Mouse (Mus musculus): Measurements from ENCODE around the gene Rnaseh2b. TPM values are rescaled to one million over a fixed set of nuclear protein-coding genes. Genes with fewer than 3 reads are reported as not detected.

Rnaseh2b gene
- polyA plus RNA-seq, 1 experiment from 2014 or later: 128 TPM

Other genes starting within 250 kb of the Rnaseh2b start
- 5.6 and 6.4 TPM in 2 replicates for gene Dleu7, start 458 bp downstream of the Rnaseh2b start, polyA plus RNA-seq (2015; fragmentation: Nextera tagmentation; extraction: Ambion mirVana)
- gene Gucy1b2, start 163.7 kb downstream of the Rnaseh2b start, polyA plus RNA-seq (2015; fragmentation: Nextera tagmentation; extraction: Ambion mirVana): 0.08 and 0.21 TPM in 2 replicates

Data from thymus, postnatal 0 days (tissue).